Mouse (Mus musculus): ENCODE results near the gene Atrnl1. TPM values are rescaled to one million over a fixed set of nuclear protein-coding genes. Genes with fewer than 3 reads are reported as not detected.

Atrnl1 gene
- total and polyA plus RNA-seq, 2 experiments from 2014 or later = 5.4 to 60.5 TPM

DNA sequence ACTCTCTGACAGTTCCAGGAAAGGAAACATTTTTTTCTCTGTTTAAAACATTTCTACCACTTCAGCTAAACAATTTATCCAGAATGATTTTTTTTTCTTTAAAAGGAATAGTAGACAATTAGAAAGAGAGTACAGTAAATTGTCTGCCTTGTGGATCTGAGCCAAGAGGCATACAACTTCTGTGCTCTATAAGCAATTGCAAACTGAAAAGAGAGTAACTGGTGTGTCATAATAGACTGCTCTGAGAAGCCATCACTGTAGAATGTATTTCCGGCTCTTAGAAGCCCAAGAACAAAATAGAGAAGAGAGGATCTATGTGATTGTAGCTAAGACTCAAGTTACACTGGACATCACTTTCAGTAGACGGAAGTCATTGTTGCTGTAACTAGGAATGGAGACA lies 458.1 kb downstream of the Atrnl1 start:
- Histone ChIP-seq H3K9me3 (ENCODE audit: low read length) (no peaks in the 10 kb centered on the region), H3K4me3 (ENCODE audit: low read depth, low read length) (no peak overlapping the region), H3K27ac (ENCODE audit: low read depth, low read length) (no peak overlapping the region), H3K4me1 (ENCODE audit: insufficient read depth, low read length) (no peaks in the 10 kb centered on the region), H3K9ac (replicated peaks; ENCODE audit: low read length, poor library complexity, severe bottlenecking) (no peak overlapping the region), H3K36me3 (ENCODE audit: insufficient read depth, low read length) (no peaks in the 10 kb centered on the region), H3K27me3 (ENCODE audit: insufficient read depth, low read length) (no peaks in the 10 kb centered on the region), H3K4me2 (ENCODE audit: low read depth, low read length, poor library complexity, severe bottlenecking) (no peak overlapping the region)
- no peak for TF ChIP-seq CTCF (IDR thresholded peaks at IDR 0.05)
- DNase-seq (ENCODE audit: low spot score) = no peak
- WGBS = 83% methylated on average over 2 of the region's 2 CpGs
- no peak for ATAC-seq (ENCODE audit: low FRiP score)

DNA sequence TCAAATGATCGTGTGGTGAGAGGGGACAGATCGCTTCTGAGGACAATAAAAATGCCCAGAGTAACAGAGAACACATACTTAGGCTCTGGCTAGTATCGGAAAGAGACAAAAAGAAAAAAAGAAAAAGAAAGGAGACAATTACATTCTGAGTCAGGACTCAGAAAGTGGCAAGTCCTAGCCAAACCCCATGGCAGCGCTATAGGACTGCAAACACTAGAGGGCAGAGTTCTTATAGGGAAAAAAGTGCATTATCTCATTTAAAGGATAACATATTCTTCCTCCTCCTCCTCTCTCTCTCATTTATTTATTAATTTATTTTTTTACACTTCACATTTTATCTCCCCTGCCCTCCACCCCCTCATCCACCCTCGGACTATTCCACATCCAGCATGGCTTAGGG lies 461.6 kb downstream of the Atrnl1 start:
- no peak overlapping the region for H3K4me2 ChIP-seq (ENCODE audit: low read depth, low read length, poor library complexity, severe bottlenecking)
- H3K27ac ChIP-seq (ENCODE audit: low read depth, low read length) = no peak overlapping the region
- TF ChIP-seq CTCF (IDR thresholded peaks at IDR 0.05) = peak; percentile 54
- no peak overlapping the region for H3K4me3 ChIP-seq (ENCODE audit: low read depth, low read length)
- H3K27me3 ChIP-seq (ENCODE audit: insufficient read depth, low read length) = no peaks in the 10 kb centered on the region
- H3K4me1 ChIP-seq (ENCODE audit: insufficient read depth, low read length) = no peaks in the 10 kb centered on the region
- no peaks in the 10 kb centered on the region for H3K9me3 ChIP-seq (ENCODE audit: low read length)
- no peak overlapping the region for H3K9ac ChIP-seq (replicated peaks; ENCODE audit: low read length, poor library complexity, severe bottlenecking)
- WGBS = 77% methylated on average over 5 of the region's 5 CpGs
- ATAC-seq (ENCODE audit: low FRiP score) = no peak
- no peak for DNase-seq (ENCODE audit: low spot score)
- no peaks in the 10 kb centered on the region for H3K36me3 ChIP-seq (ENCODE audit: insufficient read depth, low read length)

DNA sequence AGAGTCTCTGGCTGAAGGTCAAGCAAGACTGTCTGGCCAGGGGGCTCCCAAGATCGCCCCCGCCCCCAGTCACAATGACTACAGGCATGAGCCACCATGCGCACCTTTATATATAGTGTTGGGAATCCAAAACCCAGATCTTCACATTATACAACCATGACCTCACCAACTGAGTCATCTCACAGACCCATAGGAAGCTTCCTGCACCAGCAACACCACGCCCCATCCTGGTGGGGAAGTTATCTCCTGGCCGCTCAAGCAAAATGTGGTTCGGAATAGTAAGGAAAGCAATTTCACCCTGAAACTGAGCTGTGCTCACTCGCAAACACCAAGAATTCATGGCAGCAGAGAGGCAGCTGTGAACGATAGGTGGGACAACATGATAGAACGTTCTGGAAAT lies 462.0 kb downstream of the Atrnl1 start:
- H3K9ac ChIP-seq (replicated peaks; ENCODE audit: low read length, poor library complexity, severe bottlenecking) = no peak overlapping the region
- DNase-seq (ENCODE audit: low spot score) (no peak), ATAC-seq (ENCODE audit: low FRiP score) (no peak)
- no peaks in the 10 kb centered on the region for H3K27me3 ChIP-seq (ENCODE audit: insufficient read depth, low read length)
- no peak for TF ChIP-seq CTCF (IDR thresholded peaks at IDR 0.05)
- no peak overlapping the region for H3K4me3 ChIP-seq (ENCODE audit: low read depth, low read length)
- H3K9me3 ChIP-seq (ENCODE audit: low read length) = no peaks in the 10 kb centered on the region
- no peak overlapping the region for H3K27ac ChIP-seq (ENCODE audit: low read depth, low read length)
- WGBS = 94% methylated on average over 9 of the region's 9 CpGs
- H3K4me1 ChIP-seq (ENCODE audit: insufficient read depth, low read length) = no peaks in the 10 kb centered on the region
- H3K36me3 ChIP-seq (ENCODE audit: insufficient read depth, low read length) = no peaks in the 10 kb centered on the region
- no peak overlapping the region for H3K4me2 ChIP-seq (ENCODE audit: low read depth, low read length, poor library complexity, severe bottlenecking)

DNA sequence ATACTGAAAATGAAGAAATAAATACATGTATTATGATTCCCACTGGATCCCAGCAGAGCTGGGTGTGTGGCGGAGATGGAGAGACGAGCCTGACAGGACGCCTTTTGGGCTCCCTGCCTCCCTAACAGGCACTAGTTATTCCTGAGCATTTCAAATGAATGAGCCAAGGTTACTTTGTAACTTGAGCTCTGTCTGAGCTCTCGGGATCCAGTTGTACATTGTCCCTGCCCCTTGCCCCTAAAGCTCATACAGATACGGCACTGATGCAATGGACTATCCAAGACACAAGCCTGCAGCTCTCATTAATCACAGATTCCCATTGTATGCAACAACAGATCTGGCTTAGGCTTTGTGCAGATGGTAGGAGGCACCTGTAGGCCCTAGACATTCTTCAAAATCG lies 464.4 kb downstream of the Atrnl1 start:
- WGBS = 74% methylated on average over 6 of the region's 6 CpGs
- no peak overlapping the region for H3K4me3 ChIP-seq (ENCODE audit: low read depth, low read length)
- ATAC-seq (ENCODE audit: low FRiP score) = no peak
- no peaks in the 10 kb centered on the region for H3K9me3 ChIP-seq (ENCODE audit: low read length)
- no peak overlapping the region for H3K27ac ChIP-seq (ENCODE audit: low read depth, low read length)
- H3K4me1 ChIP-seq (ENCODE audit: insufficient read depth, low read length) = no peaks in the 10 kb centered on the region
- no peak for TF ChIP-seq CTCF (IDR thresholded peaks at IDR 0.05)
- no peak overlapping the region for H3K4me2 ChIP-seq (ENCODE audit: low read depth, low read length, poor library complexity, severe bottlenecking)
- no peak overlapping the region for H3K9ac ChIP-seq (replicated peaks; ENCODE audit: low read length, poor library complexity, severe bottlenecking)
- no peaks in the 10 kb centered on the region for H3K36me3 ChIP-seq (ENCODE audit: insufficient read depth, low read length)
- no peak for DNase-seq (ENCODE audit: low spot score)
- H3K27me3 ChIP-seq (ENCODE audit: insufficient read depth, low read length) = no peaks in the 10 kb centered on the region

DNA sequence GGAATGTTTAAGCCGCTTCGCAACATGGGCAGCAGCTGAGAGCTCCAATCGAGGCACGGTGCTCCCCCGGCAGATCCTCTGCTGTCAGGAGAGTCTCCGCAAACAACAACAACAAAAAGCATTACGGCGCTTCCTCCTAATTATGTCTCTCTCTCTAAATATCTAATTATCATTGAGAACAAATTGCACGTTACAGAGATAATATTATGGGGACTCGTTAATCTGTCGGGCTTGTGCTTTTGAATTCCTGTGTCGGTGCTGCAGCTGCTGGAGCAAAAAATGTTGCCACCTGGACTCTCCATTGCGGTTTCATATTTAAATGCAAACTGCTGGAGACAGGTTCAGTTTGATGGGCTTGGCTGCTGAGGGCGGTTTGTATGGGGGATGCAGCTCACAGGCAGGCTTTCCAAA lies 466.1 kb downstream of the Atrnl1 start:
- H3K36me3 ChIP-seq (ENCODE audit: insufficient read depth, low read length) = no peaks in the 10 kb centered on the region
- 36% methylated on average over 14 of the region's 14 CpGs for WGBS
- H3K9ac ChIP-seq (replicated peaks; ENCODE audit: low read length, poor library complexity, severe bottlenecking) = no peak overlapping the region
- no peaks in the 10 kb centered on the region for H3K9me3 ChIP-seq (ENCODE audit: low read length)
- H3K4me3 ChIP-seq (ENCODE audit: low read depth, low read length) = no peak overlapping the region
- H3K4me1 ChIP-seq (ENCODE audit: insufficient read depth, low read length) = no peaks in the 10 kb centered on the region
- no peak for TF ChIP-seq CTCF (IDR thresholded peaks at IDR 0.05)
- H3K4me2 ChIP-seq (ENCODE audit: low read depth, low read length, poor library complexity, severe bottlenecking) = peak overlapping the region; percentile 1; the same call in 1 of the 2 replicates
- H3K27me3 ChIP-seq (ENCODE audit: insufficient read depth, low read length) = no peaks in the 10 kb centered on the region
- DNase-seq (ENCODE audit: low spot score) (peak; percentile 35), ATAC-seq (ENCODE audit: low FRiP score) (no peak)
- H3K27ac ChIP-seq (ENCODE audit: low read depth, low read length) = no peak overlapping the region

DNA sequence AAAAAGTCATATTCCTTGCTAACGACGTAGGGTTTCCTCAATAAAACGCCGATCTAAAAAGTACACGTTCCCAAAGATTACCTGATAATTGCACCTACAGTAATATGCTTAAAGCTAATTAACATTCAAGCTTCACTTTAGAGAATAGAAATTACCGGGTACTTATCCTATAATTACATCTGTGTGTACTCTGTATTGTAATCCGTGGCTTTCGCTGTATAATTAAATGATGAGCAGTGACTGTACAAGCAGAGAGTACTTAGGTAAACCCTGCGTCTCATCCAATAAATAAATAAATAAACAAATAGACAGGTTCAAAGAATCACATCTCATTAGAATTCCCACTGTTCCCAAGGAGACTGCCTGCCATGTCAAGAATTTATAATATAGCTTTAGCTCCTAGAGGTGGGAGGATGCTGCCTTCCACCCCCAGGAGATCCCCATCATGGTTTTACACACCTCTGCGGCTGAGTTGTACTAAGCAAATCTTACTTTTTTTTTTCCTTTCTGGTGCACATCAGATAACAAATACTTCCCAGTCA lies 466.8 kb downstream of the Atrnl1 start:
- Histone ChIP-seq H3K9ac (replicated peaks; ENCODE audit: low read length, poor library complexity, severe bottlenecking) (no peak overlapping the region), H3K4me2 (ENCODE audit: low read depth, low read length, poor library complexity, severe bottlenecking) (no peak overlapping the region; the same call in 1 of the 2 replicates), H3K9me3 (ENCODE audit: low read length) (no peaks in the 10 kb centered on the region), H3K36me3 (ENCODE audit: insufficient read depth, low read length) (no peaks in the 10 kb centered on the region), H3K4me1 (ENCODE audit: insufficient read depth, low read length) (no peaks in the 10 kb centered on the region), H3K27ac (ENCODE audit: low read depth, low read length) (no peak overlapping the region), H3K4me3 (ENCODE audit: low read depth, low read length) (no peak overlapping the region), H3K27me3 (ENCODE audit: insufficient read depth, low read length) (no peaks in the 10 kb centered on the region)
- WGBS = 55% methylated on average over 10 of the region's 10 CpGs
- no peak for ATAC-seq (ENCODE audit: low FRiP score)
- DNase-seq (ENCODE audit: low spot score) = no peak
- no peak for TF ChIP-seq CTCF (IDR thresholded peaks at IDR 0.05)
